Mouse (Mus musculus) neutrophil, adult 5-6 weeks (primary cell): ENCODE measurements around the gene Spred2. TPM values are rescaled to one million over a fixed set of nuclear protein-coding genes. Genes with fewer than 3 reads are reported as not detected.

Experiments
- ATAC-seq: fragments of 151-379, 151-347 bp; 2 replicates; pipeline ENCODE4 v1.8.0; 2017; ENCODE audit warnings: mild to moderate bottlenecking, moderate TSS enrichment; ENCODE audit not compliant: insufficient number of reproducible peaks, poor library complexity, low FRiP score, severe bottlenecking; ENCODE audit errors: extremely low read depth
- total RNA-seq: library from RNA; stranded (forward); fragments of 200-1000 nt; gene quantifications from 2 replicates; pipeline ENCODE4 v1.2.3, GENCODE M21; 2017

The Spred2 gene
- total RNA-seq, 1 experiment from 2014 or later, result 2.6 TPM

DNA sequence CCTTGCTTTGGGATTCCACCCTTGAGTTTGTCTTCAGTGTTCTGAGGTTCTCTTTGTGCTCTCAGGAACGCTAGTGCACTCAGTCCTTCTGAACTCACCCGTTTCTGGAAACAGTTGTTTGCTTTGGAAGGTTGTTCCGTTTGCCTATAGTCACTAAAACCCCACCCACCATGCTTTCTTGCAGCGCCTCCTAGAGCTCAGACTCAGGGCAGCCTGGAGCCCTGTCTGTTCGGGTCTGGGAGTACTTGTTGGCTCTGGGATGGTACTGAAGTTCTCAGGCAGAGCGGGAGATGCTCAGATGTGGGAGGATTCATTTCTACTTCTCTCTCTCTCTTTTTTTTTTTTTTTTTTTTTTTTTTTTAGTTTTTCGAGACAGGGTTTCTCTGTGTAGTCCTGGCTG, 22.5 kb downstream of the Spred2 start:
- ATAC-seq, result no peak

DNA sequence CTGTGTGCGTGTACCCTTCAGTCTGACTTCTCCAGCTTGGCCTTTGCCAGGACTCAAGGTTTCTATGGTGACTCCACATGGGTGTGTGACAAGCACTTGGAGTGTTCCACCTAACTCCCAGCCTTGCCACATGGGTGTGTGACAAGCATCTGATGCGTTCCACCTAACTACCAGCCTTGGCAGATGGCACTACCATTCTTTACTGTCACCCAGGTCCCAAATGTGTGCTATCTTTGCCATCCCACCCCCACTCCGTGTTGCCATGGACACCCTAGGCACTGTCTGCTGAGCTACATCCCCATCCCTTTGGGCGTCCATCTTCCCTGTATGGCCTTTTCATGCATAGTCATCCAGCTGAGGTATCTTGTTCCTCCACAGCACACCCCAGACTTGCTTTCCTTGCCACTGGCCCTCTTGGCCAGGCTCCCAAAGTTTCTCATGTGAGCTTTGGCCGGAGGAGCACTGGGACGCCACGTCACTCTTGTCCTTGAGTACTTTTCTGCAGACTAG, 23.5 kb downstream of the Spred2 start:
- no peak for ATAC-seq

DNA sequence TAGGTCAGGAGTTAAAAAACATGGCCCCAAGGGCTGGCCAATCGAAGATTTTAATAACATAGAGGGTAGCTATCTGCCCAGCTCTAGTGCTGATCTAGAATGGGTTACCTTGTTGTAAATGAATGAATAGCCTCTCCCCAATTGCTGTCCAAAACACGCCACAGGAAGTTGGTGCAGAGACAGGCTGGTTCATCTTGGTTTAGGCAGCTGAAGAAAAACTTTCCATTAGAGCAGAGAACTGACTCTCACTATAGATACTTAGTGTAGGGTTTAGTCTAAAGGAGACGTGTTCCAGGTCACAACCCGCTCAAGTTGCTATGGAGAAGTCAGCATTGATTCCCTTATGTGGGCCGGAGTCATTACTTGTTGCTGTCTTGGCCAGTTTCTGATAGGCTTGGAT, 25.6 kb downstream of the Spred2 start:
- no peak for ATAC-seq

DNA sequence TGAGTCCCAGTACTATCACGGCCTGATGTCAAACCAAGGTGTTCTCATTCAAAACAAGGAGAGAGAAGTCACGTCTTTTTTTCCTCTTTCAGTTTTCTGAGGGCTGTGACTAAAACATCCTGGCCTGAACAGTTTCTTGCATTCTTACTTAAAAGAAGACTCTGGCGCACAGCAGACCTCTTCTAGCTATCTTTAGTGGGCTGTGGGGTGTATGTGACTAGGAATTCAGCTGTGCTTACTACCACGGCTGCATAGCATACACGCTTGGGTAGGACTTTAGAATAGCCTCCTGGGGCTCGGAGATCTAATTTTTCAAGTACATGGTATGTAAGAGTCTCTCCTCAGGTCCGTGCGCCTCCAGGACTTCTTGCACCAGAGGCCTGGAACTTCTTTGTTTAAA, 26.0 kb downstream of the Spred2 start:
- no peak for ATAC-seq

DNA sequence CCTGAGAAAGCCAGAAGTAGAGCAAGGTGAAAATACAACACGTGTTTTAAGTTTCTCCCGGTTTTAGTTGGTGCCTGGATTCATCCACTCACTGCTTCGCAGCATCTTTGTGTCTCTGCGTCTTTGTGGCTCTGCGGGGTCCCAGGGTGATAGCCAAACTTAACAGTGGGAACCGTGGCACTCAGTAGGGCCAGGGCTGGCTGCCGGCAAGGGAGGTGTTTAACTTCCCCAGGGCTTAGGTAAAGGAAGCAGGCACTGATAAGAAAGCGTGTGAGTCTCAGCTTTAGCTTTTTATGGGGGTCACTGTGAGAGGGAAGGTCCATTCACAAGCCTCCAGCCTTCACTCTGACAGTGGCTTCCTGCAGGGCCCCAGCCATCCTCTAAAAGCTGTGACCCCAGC, 28.8 kb downstream of the Spred2 start:
- ATAC-seq, result no peak

DNA sequence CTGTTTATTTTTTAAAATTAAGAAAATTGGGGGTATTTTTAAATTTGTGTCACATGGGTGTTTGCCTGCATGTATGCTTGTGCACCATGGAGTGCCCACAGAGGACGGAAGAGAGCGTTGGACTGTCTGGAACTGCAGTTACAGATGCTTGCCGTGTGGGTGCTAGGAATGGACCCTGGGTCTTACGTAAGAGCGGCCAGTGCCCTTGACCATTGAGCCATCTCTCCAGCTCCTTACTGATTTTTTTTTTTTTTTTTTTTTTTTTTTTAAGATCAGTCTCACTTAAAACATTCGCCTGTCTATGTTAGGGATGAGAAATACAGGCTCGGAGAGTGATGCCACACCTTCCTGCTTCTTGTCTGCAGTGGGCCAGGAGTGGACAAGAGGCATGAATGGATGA, 29.7 kb downstream of the Spred2 start:
- no peak for ATAC-seq

DNA sequence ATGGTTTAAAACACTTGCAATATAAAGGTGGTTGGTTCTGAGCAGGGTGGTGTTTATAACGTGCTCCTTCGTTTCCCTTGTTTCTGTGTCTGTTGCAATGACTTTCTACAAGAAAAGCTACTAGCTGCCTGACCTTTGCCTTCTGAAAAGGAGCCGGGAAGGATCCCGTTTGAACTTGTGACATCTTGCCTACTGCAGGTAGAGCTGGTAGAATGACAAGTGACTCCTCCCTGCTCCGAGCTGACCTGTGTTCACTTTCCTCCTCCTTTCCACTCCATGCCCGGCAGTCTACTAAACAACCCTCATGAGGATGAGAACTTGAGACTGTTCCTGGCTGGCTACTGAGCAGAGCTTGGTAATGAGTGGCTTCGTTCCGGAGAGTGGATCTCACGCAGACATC, 30.9 kb downstream of the Spred2 start:
- ATAC-seq, result no peak

DNA sequence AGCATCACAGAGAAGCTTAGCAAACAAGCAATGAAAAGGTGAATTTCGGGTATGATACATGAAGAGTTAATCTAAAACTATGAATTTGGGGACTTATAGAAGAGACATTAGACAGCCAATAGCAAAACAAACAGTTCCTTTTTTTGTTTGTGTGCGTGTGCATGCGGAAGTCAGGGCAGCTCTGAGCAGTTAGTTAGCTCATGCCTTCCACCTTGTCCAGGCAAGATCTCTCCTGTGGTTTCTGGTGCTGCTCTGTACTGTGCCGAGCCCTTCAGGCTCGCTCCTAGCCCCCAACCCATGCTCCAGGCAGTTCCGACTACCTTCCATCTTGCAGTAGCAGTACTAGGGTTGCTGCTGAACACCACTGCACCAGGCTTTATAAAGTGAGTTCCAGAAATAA, 31.5 kb downstream of the Spred2 start:
- 0 out of 2 replicates have a peak, but pooled peaks have one; percentile 33 for ATAC-seq

DNA sequence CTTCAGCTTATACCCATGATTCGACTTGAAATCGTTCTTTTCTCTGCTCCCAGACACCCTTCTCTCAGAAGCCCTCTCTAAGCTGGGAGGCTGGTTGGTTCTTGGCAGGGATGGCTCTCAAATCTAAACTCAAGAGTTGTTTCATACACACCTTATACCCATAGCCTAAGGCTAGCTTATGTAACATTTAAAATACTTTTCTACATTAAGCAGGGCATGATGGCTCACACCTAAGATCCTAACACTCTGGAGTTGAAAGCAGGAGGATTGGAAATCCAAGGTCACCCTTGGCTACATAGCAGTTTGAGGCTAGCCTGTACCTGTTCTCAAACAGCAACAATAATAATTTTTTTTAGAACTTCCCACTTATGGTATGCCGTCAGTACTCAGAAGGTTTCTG, 34.8 kb downstream of the Spred2 start:
- ATAC-seq, result no peak

DNA sequence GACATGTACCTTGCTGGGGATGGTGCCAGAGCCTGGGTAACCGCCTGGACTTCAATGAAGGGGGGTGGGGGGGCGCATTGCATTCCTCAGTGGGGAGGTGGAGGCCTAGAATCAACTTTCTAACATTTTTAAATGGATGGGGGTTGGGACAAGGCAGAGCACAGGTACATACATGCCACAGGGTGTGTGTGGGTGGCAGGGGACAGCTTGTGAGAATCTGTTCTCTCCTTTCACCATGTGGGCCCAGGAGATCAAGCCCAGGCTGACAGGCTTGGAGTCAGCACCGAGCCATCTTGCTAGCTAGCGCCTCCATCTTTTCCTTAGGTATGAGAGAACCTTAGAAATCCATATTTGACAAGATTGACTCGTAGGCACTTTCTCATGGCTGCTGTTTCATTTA, 35.7 kb downstream of the Spred2 start:
- no peak for ATAC-seq

DNA sequence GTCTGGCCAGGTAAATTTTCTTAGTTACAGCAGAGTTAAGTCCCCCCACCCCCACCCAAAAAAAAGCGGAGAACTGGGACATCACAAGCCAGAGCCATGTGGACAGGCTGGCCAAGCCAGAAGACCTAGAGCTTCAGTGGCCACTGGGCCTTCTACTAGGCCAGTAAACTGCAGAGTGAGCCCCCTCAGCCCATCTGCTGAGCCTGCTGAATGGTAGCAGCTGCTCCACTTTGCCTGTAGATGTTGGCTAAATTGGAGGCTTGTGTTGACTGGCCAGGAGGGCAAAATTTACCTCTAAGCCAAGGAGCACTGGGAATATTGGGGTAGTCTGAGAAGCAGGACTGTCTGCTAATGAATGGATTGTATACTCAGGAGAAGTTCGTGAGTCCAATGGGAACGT, 36.4 kb downstream of the Spred2 start:
- no peak for ATAC-seq

DNA sequence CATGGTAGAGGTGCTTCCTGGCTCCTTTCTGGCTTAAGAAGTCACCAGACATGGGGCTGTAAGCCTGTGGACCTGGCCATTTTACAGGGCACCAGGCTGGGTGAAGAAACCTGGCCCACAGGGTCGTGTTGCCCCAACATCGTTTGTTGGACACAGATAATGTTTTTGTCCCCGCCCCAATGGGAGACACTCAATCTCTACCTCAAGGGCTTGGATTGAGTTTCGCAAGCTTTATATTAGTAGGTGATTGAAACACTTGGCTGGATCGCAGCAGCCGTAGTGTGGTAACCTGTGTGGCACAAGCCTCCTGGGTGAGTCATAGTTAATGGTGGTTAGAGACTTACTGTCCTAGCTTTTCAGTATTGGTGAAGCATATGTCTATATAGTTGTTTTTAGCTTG, 36.9 kb downstream of the Spred2 start:
- ATAC-seq, result no peak

DNA sequence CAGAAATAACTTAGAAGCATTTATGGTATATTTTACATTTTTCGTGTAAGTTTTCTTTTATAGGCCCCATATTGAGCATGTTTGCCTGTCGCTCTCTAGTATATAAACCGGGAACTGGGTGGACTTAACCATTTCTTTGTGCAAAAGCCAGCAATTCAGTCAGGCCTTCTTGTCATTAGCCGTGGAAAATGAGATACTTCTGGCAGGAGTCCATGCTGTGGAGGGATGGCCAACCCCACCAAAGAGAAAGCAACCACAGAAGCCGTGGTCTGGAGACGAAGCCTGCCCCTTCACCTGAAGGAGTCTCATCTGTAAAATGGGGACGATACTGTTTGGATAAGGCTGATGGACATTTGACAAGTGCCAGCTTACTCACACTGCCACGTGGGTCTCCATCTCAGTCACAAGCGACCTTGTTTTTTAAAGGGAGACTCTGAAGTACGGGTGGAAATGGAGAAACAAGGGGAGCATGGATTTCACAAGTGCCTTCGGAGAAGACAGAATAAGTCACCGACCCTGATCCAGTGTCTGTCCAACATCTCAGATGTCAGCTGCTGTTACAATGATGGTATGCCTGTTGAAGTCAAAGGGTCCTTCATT, 37.7 kb downstream of the Spred2 start:
- ATAC-seq, result no peak

DNA sequence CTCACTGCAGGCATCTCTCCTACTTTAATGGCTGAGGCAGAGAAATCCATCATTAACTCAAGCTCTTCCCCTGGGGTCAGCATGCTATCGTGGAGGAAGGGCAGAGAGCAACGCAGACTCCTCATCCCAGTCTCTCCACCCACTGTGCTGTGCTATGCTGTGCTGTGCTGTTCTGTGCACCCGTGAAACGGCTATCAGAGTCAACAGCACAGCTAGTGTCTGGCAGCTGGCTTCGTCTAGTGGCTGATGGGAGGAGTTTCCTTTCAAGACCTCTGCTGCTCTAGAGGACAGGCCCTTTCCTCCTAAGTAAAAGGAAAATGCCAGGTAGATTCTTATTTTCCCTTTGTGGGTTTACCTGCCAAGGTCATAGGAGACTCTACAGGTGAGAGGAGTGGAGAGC, 38.6 kb downstream of the Spred2 start:
- no peak; the same call in 1 of the 2 replicates for ATAC-seq

DNA sequence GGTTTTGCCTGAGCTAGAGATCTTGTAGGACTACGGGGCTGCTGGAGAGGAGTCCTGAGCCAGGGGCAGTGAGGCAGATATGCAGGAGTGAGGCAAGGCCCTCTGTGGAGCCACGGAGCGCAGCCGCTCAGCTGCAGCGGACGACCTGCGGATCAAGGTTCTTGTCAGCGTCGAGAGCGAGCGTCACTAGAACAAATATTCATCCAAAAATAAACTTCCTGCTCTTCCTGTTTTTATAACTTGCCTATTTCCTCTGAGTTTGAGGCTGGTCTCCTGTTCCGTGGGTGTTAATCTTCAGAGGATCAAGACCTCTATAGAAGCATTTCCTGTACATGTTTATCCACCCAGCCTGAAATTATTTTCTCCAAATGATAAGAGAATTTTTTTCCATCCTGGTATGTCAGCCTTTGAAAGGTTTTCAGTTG, 39.6 kb downstream of the Spred2 start:
- no peak for ATAC-seq

DNA sequence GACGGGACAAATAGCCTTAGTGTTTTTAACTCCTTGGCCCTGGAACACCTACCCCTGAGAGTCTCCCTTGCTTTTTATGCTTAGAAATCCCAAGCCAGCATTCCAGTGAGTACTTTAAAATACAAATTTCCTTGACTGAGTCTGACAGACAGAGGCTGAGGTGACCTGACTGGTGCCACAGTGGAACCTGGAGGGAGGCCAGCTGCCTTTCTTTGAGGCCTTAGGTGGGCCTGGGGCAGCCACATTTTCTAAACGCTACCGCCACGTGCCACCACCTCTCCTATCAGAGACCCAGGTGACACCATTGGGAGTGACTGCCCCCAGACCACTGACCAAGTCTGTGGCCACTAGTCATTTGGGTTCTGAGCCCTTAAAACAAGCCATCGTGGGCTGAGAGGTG, 40.2 kb downstream of the Spred2 start:
- ATAC-seq, result no peak

DNA sequence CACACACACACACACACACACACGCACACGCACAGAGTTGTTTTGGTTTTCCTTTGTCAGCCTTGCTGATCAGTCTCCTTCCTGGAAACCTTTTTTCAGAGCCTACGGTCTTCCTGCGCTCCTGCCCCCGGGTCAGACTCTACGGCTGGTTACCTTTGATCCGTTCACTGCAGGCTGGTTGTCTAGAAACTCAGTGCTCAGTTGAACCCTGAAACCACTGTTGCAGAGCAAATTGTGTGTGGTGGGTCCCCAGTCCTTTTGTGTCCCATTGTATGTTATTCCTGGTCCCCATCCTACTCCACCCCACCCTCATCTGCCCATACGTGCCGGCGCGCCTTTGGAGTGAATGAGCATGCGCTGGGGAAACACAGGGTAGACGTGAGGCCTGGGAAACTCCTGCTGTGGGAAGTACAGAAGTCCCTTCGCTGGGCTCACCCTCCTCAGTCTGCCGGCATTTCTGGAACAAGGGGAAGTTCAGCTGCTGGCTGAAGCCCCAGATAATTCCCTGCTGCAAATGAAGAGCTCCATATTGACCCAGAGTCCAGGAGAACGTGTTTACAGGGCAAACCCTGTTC, 40.9 kb downstream of the Spred2 start:
- ATAC-seq, result no peak

DNA sequence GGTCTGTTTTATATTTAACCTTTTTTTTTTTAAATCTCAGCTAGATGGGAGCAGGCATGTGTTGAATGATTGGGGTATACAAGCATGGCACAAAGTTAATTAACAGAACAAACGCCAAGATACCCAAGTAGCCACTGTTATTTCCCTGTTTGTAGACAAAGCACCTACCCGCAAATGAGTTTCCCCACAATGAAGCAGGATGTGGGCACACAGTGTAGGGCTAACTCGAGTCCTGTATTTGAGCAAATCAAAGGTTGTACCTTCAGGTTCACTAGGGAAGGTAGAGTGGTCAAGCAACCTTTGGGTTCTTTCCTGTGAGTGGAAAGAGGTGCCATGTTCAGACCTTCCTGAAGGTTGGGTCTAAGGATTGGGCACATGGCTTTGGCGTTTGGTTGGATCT, 41.5 kb downstream of the Spred2 start:
- ATAC-seq, result peak; percentile 23; the same call in 1 of the 2 replicates

DNA sequence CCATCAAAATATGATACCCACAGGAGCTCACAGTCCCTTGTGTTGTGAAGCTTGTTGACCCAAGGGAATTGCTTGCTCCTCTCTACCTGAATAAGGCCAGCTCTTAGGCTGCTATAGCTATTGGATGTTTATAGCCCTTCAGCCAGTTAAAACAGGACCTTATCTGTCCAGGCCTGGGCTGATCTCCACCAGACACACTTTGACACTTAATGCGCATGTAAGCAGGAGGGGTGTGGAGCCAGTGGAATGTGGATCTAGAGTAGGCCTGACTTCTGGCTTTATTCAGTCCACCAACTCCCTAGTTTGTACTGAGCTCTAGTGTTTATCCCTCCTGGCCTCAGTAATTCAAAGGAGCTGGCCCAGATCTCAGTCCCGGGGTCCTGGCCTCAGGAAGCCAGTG, 42.1 kb downstream of the Spred2 start:
- ATAC-seq, result no peak

DNA sequence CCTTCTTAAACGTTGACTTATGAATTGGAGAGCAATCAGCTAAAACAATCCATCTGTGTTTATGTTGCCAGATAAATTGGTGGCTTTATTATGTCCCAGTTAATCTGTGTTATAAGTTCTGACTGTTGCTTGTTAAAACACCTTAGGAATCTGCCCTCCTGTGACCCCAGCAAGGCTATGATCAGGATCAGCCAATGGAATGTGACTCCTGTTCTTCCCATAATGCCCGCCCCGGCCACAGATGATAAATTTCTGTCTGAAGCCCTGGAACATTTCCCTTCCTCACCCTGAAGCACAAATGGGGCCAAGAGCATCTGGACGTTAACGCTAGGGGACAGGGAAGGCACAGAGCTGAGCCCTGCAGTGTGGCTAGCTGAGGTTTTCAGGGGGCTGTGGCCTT, 45.4 kb downstream of the Spred2 start:
- ATAC-seq, result no peak
